Mouse (Mus musculus): ENCODE measurements at regions not wholly inside any gene's neighbourhood (a gene's known extent, or its start where the extent isn't known, plus 50 kb on each side); places are given as distances from the start of the nearest gene placed in this dataset.
A peak's percentile ranks its signal among the peaks of the same experiment; 100 is the strongest.

GRCm38 (mm10) chr3:37908456-37908855, 184.2 kb upstream of the Gm5148 start:
- DNase-seq, result peak; percentile 28

- DNase-seq, result peak; percentile 91
Observed at GRCm38 (mm10) chr3:37907432-37908088, 183.3 kb upstream of the Gm5148 start.

GRCm38 (mm10) chr3:37906806-37907251, 182.5 kb upstream of the Gm5148 start:
- peak; percentile 73 for DNase-seq

- no peak for DNase-seq
Observed at GRCm38 (mm10) chr3:37904188-37904587, 179.9 kb upstream of the Gm5148 start.

- no peak for DNase-seq
Observed at GRCm38 (mm10) chr3:37903482-37903881, 179.2 kb upstream of the Gm5148 start.

- no peak for DNase-seq
Observed at GRCm38 (mm10) chr3:37903021-37903420, 178.7 kb upstream of the Gm5148 start.

- DNase-seq, result no peak
Observed at GRCm38 (mm10) chr3:37897392-37897791, 173.1 kb upstream of the Gm5148 start.

- DNase-seq, result peak; percentile 43
Observed at GRCm38 (mm10) chr3:37896821-37897311, 172.6 kb upstream of the Gm5148 start.

GRCm38 (mm10) chr3:37894599-37894998, 170.3 kb upstream of the Gm5148 start:
- no peak for DNase-seq

GRCm38 (mm10) chr3:37890202-37890601, 165.9 kb upstream of the Gm5148 start:
- no peak for DNase-seq

- DNase-seq, result no peak
Observed at GRCm38 (mm10) chr3:37888455-37888854, 164.2 kb upstream of the Gm5148 start.

GRCm38 (mm10) chr3:37887711-37888110, 163.4 kb upstream of the Gm5148 start:
- no peak for DNase-seq

- no peak for DNase-seq
Observed at GRCm38 (mm10) chr3:37886705-37887454, 162.6 kb upstream of the Gm5148 start.

GRCm38 (mm10) chr3:37885776-37886175, 161.5 kb upstream of the Gm5148 start:
- no peak for DNase-seq

GRCm38 (mm10) chr3:37882417-37882816, 158.1 kb upstream of the Gm5148 start:
- DNase-seq, result no peak

GRCm38 (mm10) chr3:37881016-37881415, 156.7 kb upstream of the Gm5148 start:
- no peak for DNase-seq

- no peak for DNase-seq
Observed at GRCm38 (mm10) chr3:37879056-37879455, 154.8 kb upstream of the Gm5148 start.

- DNase-seq, result peak; percentile 15
Observed at GRCm38 (mm10) chr3:37876016-37876765, 151.9 kb upstream of the Gm5148 start.

GRCm38 (mm10) chr3:37875331-37876015, 151.2 kb upstream of the Gm5148 start:
- peak; percentile 67 for DNase-seq

GRCm38 (mm10) chr3:37874864-37875263, 150.6 kb upstream of the Gm5148 start:
- DNase-seq, result no peak

- DNase-seq, result no peak
Observed at GRCm38 (mm10) chr3:37874346-37874745, 150.1 kb upstream of the Gm5148 start.

- no peak for DNase-seq
Observed at GRCm38 (mm10) chr3:37872329-37872728, 148.0 kb upstream of the Gm5148 start.

GRCm38 (mm10) chr3:37871076-37871475, 146.8 kb upstream of the Gm5148 start:
- DNase-seq, result no peak
